Mouse (Mus musculus): ENCODE results near the gene Snx3. TPM values are rescaled to one million over a fixed set of nuclear protein-coding genes. Genes with fewer than 3 reads are reported as not detected.

Gene Snx3
- total RNA-seq (2021): 100 to 1,000 TPM; 195 to 219 TPM
- long read RNA-seq, transcript Snx3-201 (4 exons, 1,401 nt): major isoform, 194 of 198 reads
- long read RNA-seq, partial matches to known transcripts: 1 of 198 reads
- long read RNA-seq, other reads (novel, unspliced or antisense): 2 of 198 reads

DNA sequence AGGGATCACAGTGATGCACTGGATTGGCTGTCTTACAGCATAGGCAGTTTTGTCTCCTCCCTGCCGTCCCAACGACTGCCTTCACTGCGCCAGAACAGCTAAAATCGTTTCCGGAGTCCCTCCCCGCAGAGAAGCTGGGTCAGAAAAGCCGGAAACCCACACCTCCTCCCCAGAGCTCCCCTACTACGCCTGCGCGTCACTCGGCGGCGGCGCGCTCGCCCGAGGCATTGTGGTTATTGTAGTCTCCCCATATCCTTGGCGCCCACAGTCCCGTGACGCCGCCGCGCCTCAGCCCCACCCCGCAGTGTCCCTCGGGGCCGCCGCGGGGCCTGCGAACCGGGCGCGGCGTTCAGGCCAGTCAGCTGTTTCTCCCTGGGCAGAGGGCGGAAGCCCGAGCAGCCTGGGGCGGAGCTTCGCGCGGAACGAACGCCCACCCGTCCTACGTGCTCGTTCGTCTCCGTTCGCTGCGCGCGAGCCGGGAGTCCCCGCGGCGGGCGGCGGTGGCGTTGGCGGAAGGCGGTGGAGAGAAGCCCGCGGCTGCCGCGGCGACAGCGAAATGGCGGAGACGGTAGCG lies at the start of gene Snx3:
TSS of gene Snx3 (plus strand) at position 256 of the 574 bp plus-strand sequence.
- peak; percentile 95 to 98 for DNase-seq (ENCODE audit: low spot score in 2 of 2)

DNA sequence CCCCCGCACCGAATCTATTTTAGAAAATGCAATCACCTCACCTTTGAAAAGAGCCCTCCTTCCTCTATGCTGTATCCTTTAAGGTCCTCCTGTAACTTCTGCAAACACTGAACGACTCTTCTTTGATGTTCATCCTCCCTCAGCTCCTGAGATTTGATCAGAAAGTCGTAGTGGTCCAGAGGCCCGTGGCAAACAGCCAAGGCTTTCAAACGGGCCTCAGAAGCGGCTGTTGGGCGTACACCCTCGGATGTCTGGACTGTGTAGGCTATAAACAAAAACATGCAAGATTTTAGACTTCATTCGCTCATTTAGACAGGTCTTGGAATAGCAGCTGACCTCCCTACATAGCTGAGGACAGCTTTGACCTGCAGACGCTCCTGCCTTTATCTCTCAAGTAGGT lies 47.6 kb upstream of the Snx3 start:
- no peak for DNase-seq (ENCODE audit: low spot score in 2 of 2)

DNA sequence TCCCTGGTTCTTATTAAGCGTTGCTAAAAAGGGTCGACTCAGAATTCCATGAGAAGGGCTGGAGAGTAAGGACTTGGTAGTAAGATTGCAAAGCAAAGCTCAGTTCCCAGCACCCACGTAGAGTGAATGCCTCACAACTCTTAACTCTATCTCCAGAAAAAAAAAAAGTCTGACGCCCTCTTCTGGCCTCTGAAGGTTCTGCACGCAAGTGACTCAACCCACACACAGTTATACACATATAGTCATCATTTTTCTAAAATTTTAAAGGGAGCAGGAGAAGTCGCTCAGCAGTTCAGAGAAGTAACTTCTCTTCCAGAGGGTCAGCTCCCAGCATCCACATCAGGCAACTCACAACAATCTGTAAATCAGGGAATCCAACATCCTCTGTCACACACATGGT lies 47.1 kb upstream of the Snx3 start:
- no peak for DNase-seq (ENCODE audit: low spot score in 2 of 2)

DNA sequence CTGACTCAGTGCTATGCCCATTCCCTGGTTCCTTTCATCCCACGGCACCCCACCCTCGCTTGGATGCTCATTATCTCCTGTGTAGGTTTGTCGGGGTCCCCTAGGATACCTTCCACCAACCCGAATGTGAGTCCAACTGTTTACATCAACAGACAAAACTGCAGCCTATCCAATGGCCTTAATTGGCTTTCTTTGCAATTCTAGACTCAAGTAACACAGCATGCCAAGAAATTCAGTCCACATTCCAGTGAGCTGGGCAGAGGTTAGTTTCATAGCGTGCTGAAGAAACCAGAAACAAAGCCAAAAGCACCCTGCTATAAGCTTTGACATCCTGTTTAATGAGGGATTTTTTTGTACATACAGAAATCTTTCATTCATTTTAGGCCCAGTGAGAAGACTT lies 45.8 kb upstream of the Snx3 start:
- no peak for DNase-seq (ENCODE audit: low spot score in 2 of 2)

DNA sequence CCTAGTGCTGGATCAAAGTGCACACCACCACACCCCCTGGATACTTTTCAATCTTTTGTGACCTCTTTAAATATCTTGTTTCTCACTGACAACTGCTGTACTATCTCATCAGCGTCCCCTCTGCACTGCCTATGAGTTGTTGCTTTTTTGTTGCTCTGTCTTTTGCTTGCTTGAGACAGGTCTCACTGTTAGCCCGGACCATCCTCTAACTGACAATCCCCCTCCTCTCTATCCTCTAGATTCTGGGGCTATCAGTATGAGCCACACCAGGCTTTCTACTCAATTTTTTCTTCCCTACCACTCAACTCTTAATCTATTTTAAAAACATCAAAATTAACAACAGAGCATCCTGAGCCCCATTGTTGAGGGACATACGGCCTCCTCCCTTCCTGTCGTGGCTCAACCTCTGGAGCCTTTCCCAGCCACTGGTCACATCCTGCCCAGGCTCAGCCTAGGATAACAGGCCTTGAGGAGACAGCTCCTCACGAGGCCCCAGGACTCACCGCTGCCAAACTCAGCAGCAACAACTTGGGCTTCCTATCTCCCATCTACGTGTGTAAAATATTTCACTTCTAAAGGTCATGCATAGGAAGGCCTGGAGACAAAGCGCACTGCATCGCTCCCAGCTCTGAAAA lies 44.2 kb upstream of the Snx3 start:
- DNase-seq (ENCODE audit: low spot score in 2 of 2): no peak

DNA sequence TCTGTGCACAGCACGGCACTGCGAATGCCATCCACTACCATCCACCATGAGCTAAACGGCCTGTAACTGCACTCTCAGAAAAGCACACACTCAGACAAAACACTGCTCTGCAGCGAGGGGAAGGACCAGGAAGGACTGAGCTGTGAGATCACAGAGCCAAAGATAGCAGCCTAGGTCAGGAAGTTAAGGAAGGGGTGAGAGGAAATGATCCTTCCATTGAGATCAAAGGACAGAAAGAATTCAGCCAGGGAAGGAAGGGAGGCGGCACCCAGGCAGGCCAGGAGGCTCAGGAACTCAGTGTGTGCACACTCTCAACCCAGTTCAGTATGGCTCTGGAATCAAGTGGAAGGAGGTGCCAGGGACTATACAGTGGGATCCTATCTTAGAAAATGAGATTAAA lies 37.6 kb upstream of the Snx3 start:
- DNase-seq (ENCODE audit: low spot score in 2 of 2): no peak

DNA sequence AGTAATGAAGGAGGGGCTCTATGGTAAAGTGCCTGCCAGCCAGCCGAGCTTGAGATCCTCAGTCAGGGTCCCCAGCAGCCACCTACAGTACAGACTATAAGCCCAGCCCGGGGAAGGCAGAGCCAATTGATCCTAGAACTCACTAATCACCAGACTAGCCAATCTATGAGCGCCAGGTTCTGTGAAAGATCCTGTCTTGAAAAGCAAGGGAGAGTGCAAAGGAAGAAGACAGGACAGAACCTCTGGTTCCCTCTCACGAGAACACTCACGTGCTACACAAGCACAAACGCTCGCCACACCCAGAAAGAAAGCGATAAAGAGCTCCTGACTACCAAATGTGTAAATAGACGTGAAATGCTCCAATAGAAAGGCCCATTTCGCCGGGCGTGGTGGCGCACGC lies 37.0 kb upstream of the Snx3 start:
- DNase-seq (ENCODE audit: low spot score in 2 of 2): no peak

DNA sequence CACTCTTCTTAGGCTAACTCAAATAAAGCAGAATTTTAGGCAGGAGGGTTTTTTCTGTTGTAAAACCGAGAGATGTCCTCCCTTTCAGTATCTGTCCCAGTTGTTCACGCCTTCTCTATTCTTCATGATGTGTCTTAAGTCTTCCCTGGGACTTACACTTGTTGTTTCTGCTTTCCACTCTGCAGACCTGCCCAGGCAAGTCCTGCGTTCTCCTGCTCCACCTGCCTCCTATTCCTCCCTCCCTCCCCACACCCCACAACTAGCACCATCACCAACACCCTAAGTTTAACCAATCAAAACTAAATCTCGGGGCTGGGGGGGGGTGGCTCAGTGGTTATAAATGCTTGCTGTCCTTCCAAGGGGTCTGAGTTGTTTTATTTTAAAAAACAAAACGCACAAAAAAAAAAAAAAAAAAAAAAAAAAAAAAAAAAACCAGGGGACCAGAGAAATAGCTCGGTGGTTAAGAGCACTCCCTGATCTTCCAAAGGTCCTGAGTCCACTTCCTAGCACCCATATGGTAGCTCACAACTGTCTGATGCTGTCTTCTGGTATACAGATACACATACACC lies 26.8 kb upstream of the Snx3 start:
- no peak for DNase-seq (ENCODE audit: low spot score in 2 of 2)

DNA sequence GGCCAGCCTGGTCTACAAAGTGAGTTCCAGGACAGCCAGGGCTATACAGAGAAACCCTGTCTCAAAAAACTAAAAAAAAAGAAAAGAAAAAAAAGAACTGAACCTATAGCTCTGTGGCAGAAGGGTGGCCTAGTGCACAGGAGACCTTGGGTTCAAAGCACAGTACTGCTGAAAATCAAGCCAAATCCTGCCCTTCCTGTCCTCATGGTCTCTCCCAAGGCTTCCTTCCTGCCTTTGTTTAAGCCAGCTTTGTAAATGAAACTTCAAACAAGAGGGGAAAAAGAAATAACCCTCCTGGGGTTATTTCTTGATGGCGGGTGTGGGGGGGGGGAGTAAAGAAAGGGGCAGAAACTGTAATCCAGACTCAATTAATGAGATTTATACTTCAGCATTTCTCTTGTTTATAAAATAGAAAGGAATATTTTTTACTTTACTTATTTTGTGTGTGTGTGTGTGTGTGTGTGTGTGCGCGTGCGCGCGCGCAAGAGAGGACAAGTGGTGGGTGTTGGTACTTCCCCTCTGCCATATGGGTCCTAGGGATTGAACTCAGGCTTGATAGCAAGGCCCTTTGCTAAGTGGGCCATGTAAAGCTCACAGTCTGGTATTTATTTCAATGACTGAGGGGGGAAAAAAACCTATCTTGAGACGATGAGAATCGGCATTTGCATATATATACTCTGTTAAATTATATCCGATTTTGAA lies 24.9 kb upstream of the Snx3 start:
- DNase-seq (ENCODE audit: low spot score in 2 of 2): no peak

DNA sequence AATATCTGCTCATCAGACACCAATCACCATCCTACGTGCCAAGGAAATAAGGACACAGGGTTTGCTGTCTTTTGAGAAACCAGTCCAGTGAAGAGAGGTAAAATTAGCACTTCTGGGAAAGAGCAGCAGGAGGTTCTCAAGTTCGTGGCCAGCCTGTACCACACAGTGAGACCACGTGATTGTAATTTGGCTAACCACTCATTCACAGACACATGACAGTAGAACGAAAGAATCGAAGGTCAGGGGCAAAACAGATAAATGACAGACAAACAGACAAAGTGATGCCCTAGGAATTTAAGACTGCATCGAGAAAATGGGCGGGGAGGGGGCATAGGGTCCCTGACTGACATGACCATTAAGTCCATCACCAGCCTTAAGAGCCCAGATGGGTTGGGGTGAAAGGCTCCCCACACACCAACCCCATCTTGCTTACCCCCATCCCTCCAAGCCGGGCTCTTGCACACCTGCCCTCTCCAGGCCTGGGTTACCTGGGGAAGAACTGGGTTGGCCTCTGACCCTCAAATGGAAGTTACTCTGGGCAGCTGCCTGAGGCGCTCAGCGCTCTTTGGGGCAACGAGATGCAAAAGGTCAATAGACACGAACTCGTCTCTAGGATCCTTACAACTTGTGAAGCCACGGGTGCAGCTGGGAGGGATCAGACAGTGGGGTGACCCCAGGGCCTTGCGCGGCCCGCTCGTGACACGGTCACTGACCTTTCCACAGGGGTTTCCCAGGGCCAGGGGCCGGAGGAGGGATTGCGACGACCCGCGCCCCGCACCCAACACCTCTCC lies 24.1 kb upstream of the Snx3 start:
- no peak for DNase-seq (ENCODE audit: low spot score in 2 of 2)

DNA sequence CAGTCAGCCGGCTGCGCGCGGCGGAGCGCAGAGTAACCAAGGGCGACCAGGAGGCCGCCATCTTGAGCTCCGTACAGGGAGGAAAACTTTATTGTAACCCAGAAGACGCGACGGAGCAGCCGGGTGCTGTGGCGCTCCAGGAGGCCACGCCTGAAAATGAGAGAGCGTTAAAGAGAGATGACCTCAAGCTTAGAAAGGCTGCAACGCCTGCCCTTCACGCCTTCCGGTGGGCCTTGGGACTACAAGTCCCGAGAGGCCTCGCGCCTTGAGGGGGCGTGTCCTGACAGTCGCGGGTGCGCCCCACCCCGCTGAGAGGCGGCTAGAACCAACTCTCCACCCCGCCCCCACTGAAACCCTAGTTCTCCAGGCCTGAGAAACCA lies 23.5 kb upstream of the Snx3 start, which contains the start of gene Afg1l:
TSS of gene Afg1l (minus strand) at position 225 of the 380 bp plus-strand sequence.
- peak; percentile 93 to 97 for DNase-seq (ENCODE audit: low spot score in 2 of 2)

DNA sequence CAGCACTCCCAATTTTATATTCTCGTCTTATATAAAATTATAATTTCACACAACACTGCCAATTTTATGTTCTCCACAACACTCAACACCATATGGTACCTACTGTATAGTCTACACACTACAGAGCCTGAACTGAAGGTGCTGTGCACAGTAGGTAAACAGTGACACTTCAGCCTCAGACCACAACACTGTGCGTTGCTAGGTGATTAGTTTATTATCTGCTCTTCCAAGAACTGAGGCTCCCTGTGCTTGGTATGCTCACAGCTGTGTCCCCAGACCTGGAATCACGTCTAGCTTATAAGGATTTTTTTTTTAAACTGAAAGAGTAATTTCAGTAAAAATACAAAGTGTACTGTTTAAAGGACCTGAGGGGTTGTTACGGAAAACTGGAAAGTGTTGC lies 21.1 kb upstream of the Snx3 start:
- no peak for DNase-seq (ENCODE audit: low spot score in 2 of 2)

DNA sequence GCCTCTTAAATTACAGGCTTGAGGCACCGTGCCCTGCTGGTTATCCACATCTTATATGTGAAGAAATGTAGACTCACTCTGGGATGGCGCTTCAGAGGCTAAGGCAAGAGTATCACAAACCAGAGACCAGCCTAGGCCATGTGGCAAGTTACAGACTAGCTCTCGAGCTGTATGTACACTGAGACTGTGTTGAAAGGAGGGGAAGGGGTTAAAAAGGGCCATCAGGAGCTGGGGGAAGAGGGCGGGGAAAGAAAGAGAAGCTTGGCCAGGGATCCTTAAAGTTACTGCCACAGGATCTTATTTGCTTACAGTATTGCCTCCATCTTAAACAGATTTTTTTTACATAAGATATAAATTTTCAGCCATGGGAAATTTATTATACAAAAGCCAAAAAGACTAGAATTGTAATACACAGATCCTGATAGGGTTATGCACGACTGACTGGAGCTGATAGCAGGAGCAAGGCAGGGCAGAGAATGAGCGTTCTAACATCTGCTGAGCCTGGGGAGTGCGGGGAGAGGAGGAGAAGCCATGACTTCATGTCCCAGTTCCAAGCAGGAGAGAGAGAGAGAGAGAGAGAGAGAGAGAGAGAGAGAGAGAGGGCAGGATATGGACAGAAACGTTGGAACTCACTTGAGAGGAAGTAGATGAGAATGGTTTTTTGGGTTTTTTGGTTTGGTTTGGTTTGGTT lies 13.1 kb upstream of the Snx3 start:
- no peak for DNase-seq (ENCODE audit: low spot score in 2 of 2)

DNA sequence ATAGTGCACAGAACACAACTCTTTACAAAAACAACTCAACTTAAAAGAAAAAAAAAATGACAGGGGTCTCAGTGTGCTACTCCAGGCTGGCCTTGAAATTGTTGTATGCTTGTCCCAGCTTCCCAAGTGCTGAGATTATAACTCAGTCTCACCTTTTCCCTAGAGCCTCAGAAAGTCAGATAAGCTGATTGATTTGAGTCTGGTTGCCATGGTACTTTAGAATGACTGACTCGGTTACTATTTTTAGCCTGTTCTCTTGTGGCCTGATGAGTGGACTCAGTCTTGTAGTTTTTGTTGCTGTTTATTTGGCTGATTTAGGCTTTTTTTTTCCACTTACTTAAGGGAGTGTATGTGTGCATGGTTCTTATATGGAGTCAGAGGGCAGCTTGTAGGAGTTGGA lies 10.7 kb upstream of the Snx3 start:
- no peak for DNase-seq (ENCODE audit: low spot score in 2 of 2)

DNA sequence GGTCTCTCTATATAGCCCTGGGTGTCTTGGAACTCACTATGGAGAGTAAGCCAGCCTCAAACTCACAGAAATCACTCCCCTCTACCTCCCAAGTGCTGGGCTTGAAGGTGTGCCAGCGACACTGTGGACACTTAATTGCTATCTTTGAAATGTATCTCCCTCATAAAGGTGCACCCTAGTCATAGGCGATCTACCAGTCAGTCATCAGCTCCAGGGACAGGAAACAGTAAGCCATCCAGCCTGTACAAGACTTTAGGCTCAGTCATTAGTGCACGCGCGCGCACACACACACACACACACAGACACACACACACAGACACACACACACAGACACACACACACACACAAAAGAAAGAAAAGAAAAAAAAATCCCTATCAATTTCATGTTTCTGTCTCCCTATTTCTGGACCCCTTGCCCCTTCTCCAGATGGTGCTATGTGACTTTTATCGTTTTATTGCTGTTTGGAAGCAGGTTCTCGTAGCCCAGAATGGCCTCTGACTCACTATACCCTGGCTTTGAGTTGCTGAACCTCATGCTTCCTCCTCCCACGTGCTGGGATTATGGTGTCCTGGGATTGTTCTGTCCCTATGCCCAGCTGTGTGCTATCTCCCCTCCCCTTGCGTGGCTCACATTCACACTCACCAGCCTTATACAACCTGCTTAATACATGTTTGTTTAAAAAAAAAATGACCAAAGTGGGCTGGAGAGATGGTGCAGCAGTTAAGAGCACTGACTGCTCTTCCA lies 9.6 kb upstream of the Snx3 start:
- no peak for DNase-seq (ENCODE audit: low spot score in 2 of 2)

DNA sequence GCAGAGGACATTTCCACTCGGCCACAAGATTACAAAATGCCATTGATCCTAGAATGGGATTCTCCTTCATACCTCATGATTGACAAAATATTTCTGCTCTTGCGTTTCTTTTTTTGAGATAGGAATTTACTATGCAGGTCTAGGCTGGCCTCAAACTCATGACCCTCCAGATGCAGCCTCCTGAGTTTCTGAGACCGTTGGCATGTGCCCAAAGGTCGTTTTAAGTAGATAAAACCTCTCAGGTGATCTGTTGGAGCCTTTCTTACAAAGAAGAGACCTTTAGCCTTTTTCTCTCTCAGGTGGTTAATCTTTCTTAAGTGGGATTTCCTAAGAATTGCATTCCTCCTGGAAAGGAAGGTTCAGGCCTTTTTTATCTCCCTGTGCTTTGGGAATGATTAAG lies 8.8 kb upstream of the Snx3 start:
- no peak for DNase-seq (ENCODE audit: low spot score in 2 of 2)

DNA sequence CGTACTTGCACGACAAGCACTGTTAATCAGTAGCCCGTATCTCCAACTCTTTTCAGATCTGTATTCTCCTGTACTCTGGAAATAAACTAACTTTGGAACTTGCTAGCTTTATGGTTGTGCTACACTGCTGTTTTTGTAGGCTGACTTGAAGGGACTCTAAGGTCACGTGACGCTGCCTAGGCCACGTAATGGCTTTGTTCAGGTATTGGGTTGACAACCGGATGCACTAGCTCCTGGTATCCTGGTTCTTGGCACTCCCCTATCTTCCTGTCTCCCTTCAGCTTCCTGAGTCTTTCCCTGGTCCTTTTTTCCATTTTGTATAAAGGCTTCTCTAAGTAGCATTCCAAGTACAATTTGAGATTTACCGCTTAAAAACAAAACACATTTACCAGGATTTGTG lies 1.2 kb upstream of the Snx3 start:
- DNase-seq (ENCODE audit: low spot score in 2 of 2): no peak

DNA sequence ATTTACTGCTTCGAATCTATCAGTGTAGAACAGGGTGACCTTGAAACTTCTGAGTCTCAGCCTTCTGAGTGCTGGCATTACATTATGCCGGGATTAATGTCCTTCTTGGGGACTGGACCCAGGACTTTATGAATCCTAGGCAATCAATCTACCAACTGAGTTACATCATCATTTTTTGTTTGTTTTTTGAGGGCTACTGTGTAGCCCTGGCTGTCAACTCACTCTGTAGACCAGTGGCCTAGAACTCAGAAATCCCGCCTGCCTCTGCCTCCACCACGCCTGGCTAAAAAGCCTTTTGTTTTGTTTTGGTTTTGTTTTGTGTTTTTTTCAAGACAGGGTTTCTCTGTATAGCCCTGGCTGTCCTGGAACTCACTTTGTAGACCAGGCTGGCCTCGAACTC lies 669 bp upstream of the Snx3 start:
- DNase-seq (ENCODE audit: low spot score in 2 of 2): no peak

DNA sequence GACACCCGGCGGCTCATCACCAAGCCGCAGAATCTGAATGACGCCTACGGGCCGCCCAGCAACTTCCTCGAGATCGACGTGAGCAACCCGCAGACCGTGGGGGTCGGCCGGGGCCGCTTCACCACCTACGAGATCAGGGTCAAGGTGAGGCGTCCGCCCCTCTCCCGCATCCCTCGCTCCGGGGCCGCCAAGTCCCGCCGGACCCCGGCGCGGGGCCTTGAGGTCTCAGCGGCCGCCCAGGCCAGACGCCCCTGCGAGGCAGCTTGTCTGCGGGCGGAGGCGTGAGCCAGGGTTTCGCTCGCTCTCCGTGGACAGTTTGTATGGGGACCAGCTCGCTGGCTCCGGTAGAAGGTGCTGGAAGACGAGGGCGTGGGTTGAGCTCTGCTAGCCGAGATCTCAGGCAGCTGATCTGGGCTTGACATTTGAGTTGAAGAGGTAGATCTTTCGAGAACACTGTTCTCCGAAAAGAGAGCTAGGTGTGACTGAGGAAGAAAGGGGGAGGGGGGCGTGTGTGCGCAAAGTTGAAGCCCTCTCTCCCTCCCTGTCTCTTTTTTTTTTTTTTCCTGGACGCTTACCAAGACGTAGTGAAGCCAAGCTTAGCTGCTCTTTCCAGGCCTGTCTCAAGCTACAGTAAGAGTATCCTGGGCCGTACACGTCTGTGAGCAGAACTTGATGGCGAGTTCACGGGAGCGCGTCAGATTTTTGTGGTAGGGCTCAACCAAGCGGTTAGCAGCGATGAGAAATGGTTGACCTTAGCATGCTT lies 700 bp downstream of the Snx3 start:
- DNase-seq (ENCODE audit: low spot score in 2 of 2): peak; percentile 60 to 61
